Mouse (Mus musculus): ENCODE measurements at regions not wholly inside any gene's neighbourhood (a gene's known extent, or its start where the extent isn't known, plus 50 kb on each side); places are given as distances from the start of the nearest gene placed in this dataset.

- TF ChIP-seq CTCF (IDR thresholded peaks at IDR 0.05; ENCODE audit: control insufficient read depth, insufficient read depth, insufficient read length) = no peak
- TF ChIP-seq MYOG (IDR thresholded peaks at IDR 0.05; ENCODE audit: control insufficient read depth, extremely low read depth, insufficient read length) = no peak
- TF ChIP-seq USF1 (IDR thresholded peaks at IDR 0.05; ENCODE audit: low read depth) = no peak
These were observed 467.1 kb downstream of the 9430069I07Rik start for GRCm38 (mm10) chr15:33890606-33891005.
